Mouse (Mus musculus) hindbrain, embryonic 14.5 days (tissue): ENCODE results near the gene Isoc2a. TPM values are rescaled to one million over a fixed set of nuclear protein-coding genes. Genes with fewer than 3 reads are reported as not detected.
"Not testable (repeated sequence)": the region's sequence is repeated elsewhere in the genome, so short reads cannot be mapped to it uniquely, and the experiment has no call there.

ENCODE experiments used
- ATAC-seq: fragments of 200-750 bp; cut with Nextera tagmentation; 2 replicates; pipeline ENCODE4 v1.8.0; 2017; ENCODE audit warnings: moderate number of reproducible peaks, mild to moderate bottlenecking, moderate TSS enrichment, moderate library complexity; ENCODE audit not compliant: low FRiP score
- DNase-seq: peaks from one replicate; pipeline ENCODE4 v3.0.0-alpha.2; 2015; ENCODE audit warnings: low spot score
- H3K27ac ChIP-seq: fragments of 300-500 bp; sonication (generic); 2 replicates; pipeline ENCODE4 v1.5.1; 2014; ENCODE audit warnings: mild to moderate bottlenecking, moderate library complexity
- H3K27me3 ChIP-seq: fragments of 300-500 bp; sonication (generic); 2 replicates; pipeline ENCODE4 v1.6.1; 2014; ENCODE audit warnings: mild to moderate bottlenecking, low read length, mixed read lengths; ENCODE audit not compliant: control insufficient read depth, insufficient read depth
- H3K36me3 ChIP-seq: fragments of 300-500 bp; sonication (generic); replicated peaks from 2 replicates; pipeline ENCODE4 v1.6.1; 2014; ENCODE audit not compliant: control insufficient read depth, insufficient read depth
- H3K4me1 ChIP-seq: fragments of 300-500 bp; sonication (generic); replicated peaks from 2 replicates; pipeline ENCODE4 v1.6.1; 2014; ENCODE audit warnings: antibody characterized with exemption, low read length, mixed read lengths; ENCODE audit not compliant: control insufficient read depth, insufficient read depth
- H3K4me2 ChIP-seq: fragments of 300-500 bp; sonication (generic); replicated peaks from 2 replicates; pipeline ENCODE4 v1.6.1; 2014; ENCODE audit warnings: mild to moderate bottlenecking, moderate library complexity
- H3K4me3 ChIP-seq: fragments of 300-500 bp; sonication (generic); replicated peaks from 2 replicates; pipeline ENCODE4 v1.5.1; 2014; ENCODE audit warnings: mild to moderate bottlenecking, low read length
- H3K9ac ChIP-seq: fragments of 300-500 bp; sonication (generic); 2 replicates; pipeline ENCODE4 v1.6.1; 2014
- H3K9me3 ChIP-seq: fragments of 300-500 bp; sonication (generic); 2 replicates; pipeline ENCODE4 v1.6.1; 2016; ENCODE audit warnings: low read length; ENCODE audit not compliant: control insufficient read depth
- WGBS: fragments of 180-500 bp; shearing (Covaris S2); extraction: QIAGEN DNeasy Blood & Tissue Kit; methylation state at CpG from one replicate; pipeline ENCODE4 v1.1.7; 2014; 5-methylcytosine and 5-hydroxymethylcytosine counted together
- polyA plus RNA-seq: library from polyadenylated mRNA; unstranded; fragments of >200 nt; fragmentation: Nextera tagmentation; extraction: Ambion mirVana; gene quantifications from 2 replicates; pipeline ENCODE4 v1.2.1, GENCODE M21; 2014

Isoc2a gene
- polyA plus RNA-seq, 1 experiment from 2014 or later, result 0.47 TPM

- H3K4me2 ChIP-seq, H3K27ac ChIP-seq, DNase-seq, H3K27me3 ChIP-seq, H3K4me1 ChIP-seq, H3K4me3 ChIP-seq, H3K9me3 ChIP-seq, H3K9ac ChIP-seq, ATAC-seq, H3K36me3 ChIP-seq: not testable (repeated sequence)
- WGBS, result 72% methylated on average over 3 of the region's 3 CpGs
Measured at GRCm38 (mm10) chr7:4860926-4861325, 16.0 kb upstream of the Isoc2a start.

GRCm38 (mm10) chr7:4863041-4863440, 13.9 kb upstream of the Isoc2a start:
- Histone ChIP-seq H3K9me3 (0 out of 2 replicates have a peak, but pooled peaks cover 6% of the 10 kb centered on the region), H3K9ac (no peak overlapping the region), H3K4me3 (no peak overlapping the region), H3K27me3 (no peaks in the 10 kb centered on the region), H3K4me1 (peaks cover 5% of the 10 kb centered on the region), H3K4me2 (no peak overlapping the region), H3K27ac (no peak overlapping the region), H3K36me3 (no peaks in the 10 kb centered on the region)
- ATAC-seq (no peak), DNase-seq (no peak)
- 70% methylated on average over 1 of the region's 1 CpGs for WGBS

- ATAC-seq (no peak), DNase-seq (no peak)
- H3K9ac ChIP-seq, result no peak overlapping the region
- no peak overlapping the region for H3K27ac ChIP-seq
- WGBS, result 76% methylated on average over 7 of the region's 7 CpGs
- no peaks in the 10 kb centered on the region for H3K36me3 ChIP-seq
- 0 out of 2 replicates have a peak, but pooled peaks cover 6% of the 10 kb centered on the region for H3K9me3 ChIP-seq
- H3K4me2 ChIP-seq, result no peak overlapping the region
- no peaks in the 10 kb centered on the region for H3K27me3 ChIP-seq
- no peak overlapping the region for H3K4me3 ChIP-seq
- H3K4me1 ChIP-seq, result peaks cover 5% of the 10 kb centered on the region
Measured at GRCm38 (mm10) chr7:4863541-4864080, 13.3 kb upstream of the Isoc2a start.

- Histone ChIP-seq H3K36me3 (no peaks in the 10 kb centered on the region), H3K27me3 (no peaks in the 10 kb centered on the region), H3K9me3 (0 out of 2 replicates have a peak, but pooled peaks cover 6% of the 10 kb centered on the region), H3K4me3 (no peak overlapping the region), H3K4me2 (no peak overlapping the region), H3K9ac (no peak overlapping the region), H3K27ac (no peak overlapping the region), H3K4me1 (peaks cover 5% of the 10 kb centered on the region)
- 79% methylated on average over 5 of the region's 5 CpGs for WGBS
- ATAC-seq (no peak), DNase-seq (no peak)
Measured at GRCm38 (mm10) chr7:4864130-4864845, 12.7 kb upstream of the Isoc2a start.

GRCm38 (mm10) chr7:4865090-4865489, 11.9 kb upstream of the Isoc2a start:
- ATAC-seq (no peak), DNase-seq (no peak)
- Histone ChIP-seq H3K27ac (peak overlapping the region; percentile 83), H3K4me3 (peak overlapping the region; percentile 61), H3K9ac (no peak overlapping the region), H3K27me3 (no peaks in the 10 kb centered on the region), H3K9me3 (0 out of 2 replicates have a peak, but pooled peaks cover 6% of the 10 kb centered on the region), H3K36me3 (no peaks in the 10 kb centered on the region), H3K4me2 (peak overlapping the region; percentile 79), H3K4me1 (peaks cover 5% of the 10 kb centered on the region)
- 55% methylated on average over 5 of the region's 5 CpGs for WGBS

- no peaks in the 10 kb centered on the region for H3K36me3 ChIP-seq
- H3K4me3 ChIP-seq, result peak overlapping the region; percentile 61
- 4% methylated on average over 40 of the region's 40 CpGs for WGBS
- peak overlapping the region; percentile 79 for H3K4me2 ChIP-seq
- peak overlapping the region; percentile 83 for H3K27ac ChIP-seq
- no peaks in the 10 kb centered on the region for H3K27me3 ChIP-seq
- DNase-seq (peak; percentile 96), ATAC-seq (peak; percentile 100)
- peaks cover 5% of the 10 kb centered on the region for H3K4me1 ChIP-seq
- H3K9ac ChIP-seq, result peak overlapping the region; percentile 73
- 0 out of 2 replicates have a peak, but pooled peaks cover 6% of the 10 kb centered on the region for H3K9me3 ChIP-seq
Measured at GRCm38 (mm10) chr7:4865579-4866493, 11.1 kb upstream of the Isoc2a start.

- Histone ChIP-seq H3K36me3 (no peaks in the 10 kb centered on the region), H3K27ac (peak overlapping the region; percentile 83), H3K27me3 (no peaks in the 10 kb centered on the region), H3K4me2 (peak overlapping the region; percentile 79), H3K4me3 (peak overlapping the region; percentile 61), H3K9ac (peak overlapping the region; percentile 73), H3K4me1 (peaks cover 5% of the 10 kb centered on the region), H3K9me3 (0 out of 2 replicates have a peak, but pooled peaks cover 6% of the 10 kb centered on the region)
- no peak for DNase-seq
- no peak for ATAC-seq
- 40% methylated on average over 10 of the region's 10 CpGs for WGBS
Measured at GRCm38 (mm10) chr7:4866631-4867180, 10.2 kb upstream of the Isoc2a start.

- H3K9ac ChIP-seq, result no peak within 1 kb of the TSS
- H3K9me3 ChIP-seq, result 0 out of 2 replicates have a peak, but pooled peaks cover 3% of the 10 kb centered on the region
- no peaks in the 10 kb centered on the region for H3K27me3 ChIP-seq
- no peak within 1 kb of the TSS for H3K4me3 ChIP-seq
- no peak for DNase-seq
- no peaks in the 10 kb centered on the region for H3K36me3 ChIP-seq
- no peak within 1 kb of the TSS for H3K4me2 ChIP-seq
- WGBS, result 59% methylated on average over 6 of the region's 6 CpGs
- no peak for ATAC-seq
- peaks cover 5% of the 10 kb centered on the region for H3K4me1 ChIP-seq
- no peak within 1 kb of the TSS for H3K27ac ChIP-seq
Measured at GRCm38 (mm10) chr7:4870133-4870532, 6.8 kb upstream of the Isoc2a start, which contains the start of gene Isoc2b. TSS of gene Isoc2b (minus strand) at chr7:4870258.
